Mouse (Mus musculus) T-helper 17 cell (primary cell): ENCODE results near the gene Dnajc6.

Experiments used
- in situ Hi-C, 2 experiments: fragments of 300-600 bp; cut with MboI, MseI; formaldehyde crosslinking; loops; 1 replicate in 1 of 2; 2 replicates in 1 of 2; pipeline ENCODE4 v1.15.1; 2025; ENCODE audit warnings: high pct_unique_total_duplicates in 2 of 2

Dnajc6 gene

DNA sequence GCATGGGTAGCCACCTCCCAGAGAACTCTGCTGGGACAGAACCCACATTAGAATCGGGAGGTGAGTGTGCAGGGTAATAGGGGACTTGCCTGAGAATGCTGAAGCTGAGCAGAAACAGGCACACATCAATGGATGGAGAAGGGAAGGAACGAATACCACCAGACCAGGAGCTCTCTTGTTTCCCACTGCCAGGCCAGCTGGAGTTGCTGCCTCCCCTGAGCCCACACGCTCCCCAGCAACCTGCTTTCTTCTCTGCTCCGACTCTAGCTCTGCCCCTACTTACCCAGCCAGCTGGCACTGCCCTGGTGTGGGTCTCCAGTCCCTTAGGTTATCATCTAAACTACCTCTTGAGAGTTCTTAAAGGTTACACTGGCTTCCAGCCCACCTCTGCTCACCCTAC, 63.7 kb downstream of the Dnajc6 start:
- in situ Hi-C loops: loop anchor here in 1 of 2 experiments (10.0 kb wide), 1 partner anchor 405 kb away; no protein-coding TSS in a partner anchor

DNA sequence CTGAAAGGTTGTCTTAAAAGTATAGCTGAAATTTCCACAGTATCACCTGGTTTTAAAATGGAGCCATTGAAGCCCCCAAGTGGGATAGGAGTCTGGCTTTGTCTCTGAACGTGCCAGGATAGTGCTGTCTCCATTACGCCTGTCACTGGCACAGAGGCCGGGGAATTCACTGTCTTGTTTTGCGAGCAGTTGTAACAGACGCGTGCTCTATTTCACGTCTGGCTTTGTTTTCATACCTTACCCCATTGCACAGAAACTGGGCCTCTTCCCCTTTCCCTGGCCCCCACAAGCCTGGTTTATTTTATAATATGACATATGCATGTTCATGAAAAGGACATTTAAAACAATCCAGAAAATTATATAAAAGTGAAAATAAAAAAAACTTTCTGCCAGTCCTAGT, 66.4 kb downstream of the Dnajc6 start:
- in situ Hi-C loops: loop anchor here in 1 of 2 experiments (10.0 kb wide), 1 partner anchor 408 kb away; no protein-coding TSS in a partner anchor

- in situ Hi-C loops: loop anchor here in 1 of 2 experiments (10.0 kb wide), 1 partner anchor 409 kb away; no protein-coding TSS in a partner anchor
Measured at GRCm38 (mm10) chr4:101563607-101564006, 67.2 kb downstream of the Dnajc6 start.

DNA sequence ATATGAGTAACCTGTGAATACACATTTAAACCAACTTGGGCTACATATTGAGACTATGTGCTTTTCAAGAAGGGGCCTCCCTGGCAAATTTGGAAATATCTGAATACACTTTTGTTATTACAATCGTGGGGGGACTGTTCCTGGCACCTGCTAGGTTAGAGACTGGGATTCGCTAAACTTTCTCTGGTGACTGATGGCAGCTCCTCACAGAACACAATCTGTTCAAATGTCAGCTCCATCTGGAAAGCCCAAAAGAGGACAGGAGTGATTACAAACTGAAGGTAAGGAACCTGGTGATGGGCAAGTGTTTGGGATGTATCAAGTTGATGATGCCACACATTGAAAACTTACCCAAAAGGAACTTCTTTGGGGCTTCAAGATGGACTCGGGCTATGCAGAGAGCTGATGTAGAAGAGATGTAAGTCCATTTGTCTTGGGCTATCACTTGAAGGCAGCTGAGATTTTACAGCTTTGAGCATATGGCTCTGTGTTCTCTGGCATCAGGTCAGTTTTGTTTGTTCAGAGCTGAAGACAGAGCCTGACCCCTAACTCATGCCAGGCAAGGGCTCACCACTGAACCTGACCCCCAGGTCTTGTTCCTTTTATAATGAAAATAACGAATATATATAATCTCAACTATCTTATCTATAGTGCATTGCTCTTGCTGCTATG, 68.4 kb downstream of the Dnajc6 start:
- in situ Hi-C loops: loop anchor here in 1 of 2 experiments (10.0 kb wide), 1 partner anchor 410 kb away; no protein-coding TSS in a partner anchor

DNA sequence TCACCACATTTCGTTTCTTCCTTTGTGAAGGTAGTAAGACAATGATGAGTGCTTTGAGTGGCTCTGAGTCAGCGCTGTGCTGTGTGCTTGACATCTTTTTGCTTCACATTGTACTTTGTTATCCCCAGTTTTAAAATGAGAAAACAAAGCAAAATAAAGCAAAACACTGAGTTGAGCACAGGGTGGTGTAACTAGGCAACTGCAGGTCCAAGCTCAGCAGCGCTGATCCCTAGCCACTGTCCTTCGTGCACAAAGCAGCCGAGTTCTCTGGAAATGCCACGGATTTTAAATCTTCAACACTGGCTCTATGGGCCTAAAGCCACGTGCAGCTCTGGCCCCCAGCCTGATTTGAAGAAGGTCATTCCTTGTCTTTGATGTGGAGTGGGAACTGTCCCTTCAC, 72.6 kb downstream of the Dnajc6 start:
- in situ Hi-C loops: loop anchor here in 1 of 2 experiments (10.0 kb wide), 1 partner anchor 414 kb away; no protein-coding TSS in a partner anchor

DNA sequence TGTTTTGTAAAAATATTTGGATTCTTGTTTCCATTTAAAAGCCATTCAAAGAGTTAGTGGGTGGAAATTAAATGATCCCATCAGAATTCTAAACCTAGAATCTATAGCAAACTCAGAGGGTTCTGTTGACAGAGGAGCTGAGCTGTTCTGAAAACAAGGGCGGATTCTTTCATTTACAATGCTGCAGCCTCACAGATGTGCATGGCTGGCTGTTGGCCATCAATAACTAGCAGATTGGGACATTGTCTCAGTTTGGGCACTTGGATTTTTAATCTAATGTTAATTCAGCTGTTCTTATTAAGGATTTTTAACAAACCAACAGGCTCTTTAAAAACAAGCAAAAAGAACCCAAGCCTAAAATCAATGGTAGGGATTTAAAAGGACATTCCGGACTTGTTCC, 75.7 kb downstream of the Dnajc6 start:
- in situ Hi-C loops: no loop called here

DNA sequence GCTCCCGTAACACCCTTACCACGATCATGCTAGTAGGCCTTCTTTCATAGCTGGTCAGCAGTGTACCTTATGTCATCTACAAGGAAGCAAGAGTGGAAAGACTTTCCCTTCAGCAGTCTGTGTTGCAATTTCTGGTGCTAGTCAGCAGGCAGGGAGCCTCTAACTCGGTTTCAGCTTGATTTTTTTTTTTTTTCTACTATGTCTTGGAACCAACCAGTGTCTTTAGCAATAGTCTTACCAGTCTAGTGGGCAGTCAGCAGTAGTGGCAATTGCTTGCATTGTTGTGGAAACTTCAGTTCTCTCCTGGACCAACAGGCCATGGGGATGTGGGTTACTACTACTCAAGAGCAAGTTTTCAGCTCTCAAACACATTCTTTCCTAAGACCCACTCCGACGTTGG, 78.9 kb downstream of the Dnajc6 start:
- in situ Hi-C loops: no loop called here

- in situ Hi-C loops: no loop called here
Measured at GRCm38 (mm10) chr4:101578720-101579119, 82.3 kb downstream of the Dnajc6 start.

- in situ Hi-C loops: no loop called here
Measured at GRCm38 (mm10) chr4:101579517-101579916, 83.1 kb downstream of the Dnajc6 start.

GRCm38 (mm10) chr4:101581156-101581555, 84.7 kb downstream of the Dnajc6 start:
- in situ Hi-C loops: no loop called here

- in situ Hi-C loops: no loop called here
Measured at GRCm38 (mm10) chr4:101582882-101583281, 86.4 kb downstream of the Dnajc6 start.

DNA sequence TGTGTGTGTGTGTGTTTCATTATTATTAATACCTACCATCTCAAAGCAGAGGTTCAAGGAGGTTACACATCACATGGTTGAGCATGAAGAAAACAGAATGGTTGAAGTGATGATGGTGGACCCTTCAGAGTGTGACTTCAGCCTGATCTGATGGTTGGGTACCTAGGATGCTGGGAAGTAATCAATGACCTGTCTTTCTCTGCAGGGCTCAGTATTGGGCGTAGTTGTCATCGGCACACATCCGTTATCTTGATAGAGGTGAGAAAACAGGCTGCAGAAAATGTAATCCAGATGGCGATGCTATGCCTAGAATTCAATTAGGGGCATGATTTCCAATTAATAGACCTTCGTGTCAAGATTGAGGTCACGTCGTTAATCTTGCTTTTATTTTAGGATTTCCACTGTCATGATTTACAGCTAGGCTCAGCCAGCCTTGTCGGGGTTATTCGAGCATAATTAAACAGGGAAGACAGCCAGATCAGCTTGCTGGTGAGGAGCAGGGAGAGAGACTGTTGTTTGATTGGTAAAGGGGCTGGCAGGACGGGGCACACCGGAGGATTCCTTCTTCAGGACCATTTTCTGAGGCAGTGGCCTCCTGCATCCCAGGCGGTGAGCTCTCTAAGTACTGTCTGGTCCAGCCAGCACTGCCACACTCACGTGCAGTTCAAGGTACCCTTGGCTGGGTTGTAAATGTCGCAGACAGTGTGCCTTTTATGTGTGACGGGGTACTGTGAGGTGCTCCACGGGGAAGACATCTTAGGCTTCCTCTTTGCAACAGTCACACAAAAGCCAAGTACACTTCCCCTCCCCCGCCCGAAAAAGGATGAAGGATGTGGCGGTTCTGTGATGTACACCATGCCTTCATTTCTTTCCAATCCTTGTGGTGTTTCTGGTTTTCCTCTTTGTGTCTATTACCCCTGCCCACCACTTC, 88.3 kb downstream of the Dnajc6 start:
- in situ Hi-C loops: no loop called here

GRCm38 (mm10) chr4:101585455-101586184, 89.2 kb downstream of the Dnajc6 start:
- in situ Hi-C loops: no loop called here

- in situ Hi-C loops: no loop called here
Measured at GRCm38 (mm10) chr4:101588932-101589331, 92.5 kb downstream of the Dnajc6 start.

- in situ Hi-C loops: loop anchor here in 1 of 2 experiments (5.0 kb wide), 1 partner anchor 77 kb away; no protein-coding TSS in a partner anchor
Measured at GRCm38 (mm10) chr4:101589771-101590170, 93.3 kb downstream of the Dnajc6 start.

DNA sequence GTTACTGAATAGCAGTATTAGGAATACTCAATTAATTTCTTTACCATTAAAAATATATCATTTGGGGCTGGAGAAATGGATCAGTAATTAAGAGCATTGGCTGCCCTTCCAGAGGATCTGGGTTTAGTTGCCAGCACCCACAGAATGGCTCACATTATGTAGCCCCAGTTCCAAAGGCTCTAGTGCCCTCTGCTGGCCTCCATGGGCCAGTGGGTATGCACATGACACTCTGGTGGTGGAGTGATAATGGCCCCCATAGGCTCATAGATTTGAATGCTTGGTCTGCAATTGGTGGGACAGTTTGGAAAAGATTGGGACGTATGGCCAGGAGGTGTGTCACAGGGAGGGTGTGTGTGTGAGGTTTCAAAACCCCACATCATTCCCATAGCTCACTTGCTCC, 95.0 kb downstream of the Dnajc6 start:
- in situ Hi-C loops: loop anchor here in 1 of 2 experiments (5.0 kb wide), 1 partner anchor 79 kb away; no protein-coding TSS in a partner anchor

DNA sequence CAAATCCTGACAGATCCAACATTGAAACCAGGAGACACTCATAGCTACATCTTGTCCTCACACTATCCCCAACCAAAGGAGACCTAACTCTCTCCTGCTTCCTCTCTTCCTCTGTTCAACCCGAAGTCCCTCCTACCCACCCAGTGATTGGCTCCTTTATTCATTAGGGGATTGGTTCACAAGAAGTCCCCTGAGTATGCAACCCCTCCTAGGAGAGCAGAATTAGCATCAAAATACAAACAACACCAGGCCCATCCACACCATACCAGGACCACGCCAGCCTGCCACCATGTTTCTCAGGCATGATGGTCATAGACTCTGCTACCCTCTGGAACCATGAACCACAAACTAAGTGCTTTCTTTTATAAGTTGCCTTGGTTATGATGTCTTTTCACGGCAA, 96.0 kb downstream of the Dnajc6 start:
- in situ Hi-C loops: loop anchor here in 1 of 2 experiments (5.0 kb wide), 1 partner anchor 80 kb away; no protein-coding TSS in a partner anchor

- in situ Hi-C loops: no loop called here
Measured at GRCm38 (mm10) chr4:101601758-101602157, 105.3 kb downstream of the Dnajc6 start.

- in situ Hi-C loops: no loop called here
Measured at GRCm38 (mm10) chr4:101603635-101604034, 107.2 kb downstream of the Dnajc6 start.

GRCm38 (mm10) chr4:101616520-101616919, 120.1 kb downstream of the Dnajc6 start:
- in situ Hi-C loops: no loop called here

DNA sequence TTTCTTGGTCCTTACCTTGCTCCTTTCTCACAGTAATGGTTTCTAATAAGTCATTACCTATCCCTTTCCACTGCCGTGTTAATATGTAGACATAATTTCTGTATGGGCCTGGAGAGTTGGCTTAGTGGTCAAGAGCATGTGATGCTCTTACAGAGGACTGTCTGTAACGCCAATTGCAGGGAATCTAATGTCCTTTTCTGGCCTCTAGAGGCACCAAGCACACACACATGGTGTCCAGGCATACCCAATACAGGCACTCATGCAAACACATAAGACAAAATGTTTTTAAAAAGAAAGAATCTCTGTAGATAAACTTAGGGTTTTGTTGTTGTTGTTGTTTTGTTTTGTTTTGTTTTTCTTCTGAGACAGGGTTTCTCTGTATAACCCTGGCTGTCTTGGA, 121.3 kb downstream of the Dnajc6 start:
- in situ Hi-C loops: no loop called here
